8 mouse cellular contexts compared by ENCODE assay signal in genomic region chr11:88193824-88194696, GRCm38 (mm10). TPM values are rescaled to one million over a fixed set of nuclear protein-coding genes. Genes with fewer than 3 reads are reported as not detected.
DNase-seq lines count a peak whose midpoint lies in the region; ATAC-seq and TF ChIP-seq lines count a peak whose summit lies in the region.

No protein-coding gene starts in this region.

- H3K9me3 ChIP-seq in lung, embryonic 14.5 days (ENCODE audit: low read depth, low read length), result no peaks in the 10 kb centered on the region
- no peaks in the 10 kb centered on the region for H3K9me3 ChIP-seq in intestine, embryonic 14.5 days (ENCODE audit: control insufficient read depth, low read length)
- H3K9me3 ChIP-seq in midbrain, embryonic 13.5 days, result no peaks in the 10 kb centered on the region

- ATAC-seq in lung, embryonic 14.5 days (ENCODE audit: insufficient read depth), result no peak
- no peak for ATAC-seq in intestine, embryonic 14.5 days (replicated peaks; ENCODE audit: low FRiP score, low TSS enrichment, low read depth)
- ATAC-seq in midbrain, embryonic 13.5 days, result no peak

- 0 out of 2 replicates have a peak overlapping the region, but pooled peaks have one; percentile 11 for H3K9ac ChIP-seq in lung, embryonic 14.5 days
- H3K9ac ChIP-seq in intestine, embryonic 14.5 days (ENCODE audit: low read length), result peak overlapping the region; percentile 27; the same call in 1 of the 2 replicates
- 0 out of 2 replicates have a peak overlapping the region, but pooled peaks have one; percentile 29 for H3K9ac ChIP-seq in midbrain, embryonic 13.5 days (replicated peaks)

- peaks cover 24% of the 10 kb centered on the region for H3K27me3 ChIP-seq in lung, embryonic 14.5 days (ENCODE audit: insufficient read depth, low read length)
- H3K27me3 ChIP-seq in intestine, embryonic 14.5 days (replicated peaks; ENCODE audit: control insufficient read depth, insufficient read depth, low read length), result peaks cover 33% of the 10 kb centered on the region
- peaks cover 48% of the 10 kb centered on the region for H3K27me3 ChIP-seq in midbrain, embryonic 13.5 days

- peaks cover 9% of the 10 kb centered on the region; the same call in 1 of the 2 replicates for H3K4me1 ChIP-seq in lung, embryonic 14.5 days (ENCODE audit: insufficient read depth)
- H3K4me1 ChIP-seq in intestine, embryonic 14.5 days (replicated peaks; ENCODE audit: control insufficient read depth, insufficient read depth, low read length), result peaks cover 26% of the 10 kb centered on the region
- H3K4me1 ChIP-seq in midbrain, embryonic 13.5 days (replicated peaks), result peaks cover 25% of the 10 kb centered on the region

- H3K36me3 ChIP-seq in lung, embryonic 14.5 days (ENCODE audit: insufficient read depth), result no peaks in the 10 kb centered on the region
- peaks cover 3% of the 10 kb centered on the region; the same call in 1 of the 2 replicates for H3K36me3 ChIP-seq in intestine, embryonic 14.5 days (ENCODE audit: control insufficient read depth, insufficient read depth, low read length)
- peaks cover 4% of the 10 kb centered on the region; the same call in 1 of the 2 replicates for H3K36me3 ChIP-seq in midbrain, embryonic 13.5 days

- H3K4me3 ChIP-seq in lung, embryonic 14.5 days (ENCODE audit: low read depth, low read length), result peak overlapping the region; percentile 15
- H3K4me3 ChIP-seq in intestine, embryonic 14.5 days (ENCODE audit: low read depth, low read length), result peak overlapping the region; percentile 6; the same call in 1 of the 2 replicates
- H3K4me3 ChIP-seq in midbrain, embryonic 13.5 days (replicated peaks), result no peak overlapping the region; the same call in 1 of the 2 replicates

- DNase-seq in lung, embryonic 14.5 days, result peak; percentile 59
- DNase-seq in lung, postnatal 14 days, result no peak
- peak; percentile 51 for DNase-seq in adrenal gland, postnatal 25 days
- peak; percentile 69 for DNase-seq in intestine, embryonic 14.5 days (ENCODE audit: low spot score)
- DNase-seq in cerebellum, adult 11 months, result no peak
- no peak for DNase-seq in embryo, embryonic 10 days (ENCODE audit: low spot score)
- DNase-seq in layer of hippocampus, postnatal 14 days (ENCODE audit: low spot score in 2 of 2), result no peak

- peak overlapping the region; percentile 53 for H3K4me2 ChIP-seq in lung, embryonic 14.5 days
- H3K4me2 ChIP-seq in intestine, embryonic 14.5 days (ENCODE audit: low read length), result peak overlapping the region; percentile 36
- peak overlapping the region; percentile 31 for H3K4me2 ChIP-seq in midbrain, embryonic 13.5 days (replicated peaks)

- TF ChIP-seq CTCF in lung, embryonic 14.5 days (IDR thresholded peaks at IDR 0.05; ENCODE audit: low read depth), result no peak

- 12% methylated on average over 29 of the region's 29 CpGs for WGBS in lung, embryonic 14.5 days
- WGBS in intestine, embryonic 14.5 days, result 20% methylated on average over 29 of the region's 29 CpGs
- 14% methylated on average over 29 of the region's 29 CpGs for WGBS in midbrain, embryonic 13.5 days

- H3K27ac ChIP-seq in lung, embryonic 14.5 days (ENCODE audit: low read depth), result no peak overlapping the region
- no peak overlapping the region for H3K27ac ChIP-seq in intestine, embryonic 14.5 days (ENCODE audit: low read depth)
- H3K27ac ChIP-seq in midbrain, embryonic 13.5 days, result no peak overlapping the region

RNA-seq across cellular contexts. Expression of gene Mrps23, which starts 10.1 kb away (rescaled TPM):
- 55.1 and 57.6 TPM in 2 replicates for polyA plus RNA-seq in lung, embryonic 14.5 days (2014; fragmentation: Nextera tagmentation; extraction: Ambion mirVana)
- 133 and 199 TPM in 2 replicates for total RNA-seq in adrenal gland, postnatal 25 days (2021)
- polyA plus RNA-seq in intestine, embryonic 14.5 days (2014; fragmentation: Nextera tagmentation; extraction: Ambion mirVana), result 60.8 and 65.2 TPM in 2 replicates
- 68.6 and 69.8 TPM in 2 replicates for polyA plus RNA-seq in midbrain, embryonic 13.5 days (2015; fragmentation: Nextera tagmentation; extraction: Ambion mirVana)
- total RNA-seq in layer of hippocampus, postnatal 14 days (2021), result 10 to 100 TPM; 58.2 to 61.3 TPM

Comparison
In these comparisons a context has a peak if more than half of its experiments do, and no peak if none do; other contexts are left out.
1. DNase-seq: peak in lung, embryonic 14.5 days (single experiment), adrenal gland, postnatal 25 days (single experiment) and intestine, embryonic 14.5 days (single experiment); none in lung, postnatal 14 days (single experiment), cerebellum, adult 11 months (single experiment), embryo, embryonic 10 days (single experiment) and layer of hippocampus, postnatal 14 days (0 of 2).
2. Peak in every context shown above with its lines, with median percentiles within 50 percentile points of each other: H3K4me2 ChIP-seq and H3K9ac ChIP-seq.